Comparison of ENCODE assay signal across 8 mouse cellular contexts in genomic region chr11:119363534-119364145, GRCm38 (mm10). TPM values are rescaled to one million over a fixed set of nuclear protein-coding genes. Genes with fewer than 3 reads are reported as not detected.
DNase-seq lines count a peak whose midpoint lies in the region; ATAC-seq lines count a peak whose summit lies in the region.

No protein-coding gene starts in this region.

- H3K27me3 ChIP-seq in heart, embryonic 11.5 days (ENCODE audit: control insufficient read depth, insufficient read depth, low read length) = no peaks in the 10 kb centered on the region
- no peaks in the 10 kb centered on the region for H3K27me3 ChIP-seq in intestine, embryonic 15.5 days (replicated peaks)

- no peak overlapping the region for H3K4me3 ChIP-seq in heart, embryonic 11.5 days (ENCODE audit: low read depth, low read length)
- no peak overlapping the region for H3K4me3 ChIP-seq in intestine, embryonic 15.5 days (replicated peaks)

- WGBS in heart, embryonic 11.5 days (ENCODE audit: insufficient replicate concordance) = 32% methylated on average over 11 of the region's 11 CpGs
- 34% methylated on average over 11 of the region's 11 CpGs for WGBS in intestine, embryonic 15.5 days

- intact Hi-C loops in gastrocnemius, postnatal 14 days (cut with DNase I; ENCODE audit: low total_unique reads) = no loop called here
- intact Hi-C loops in left cerebral cortex, postnatal 25 days (cut with DNase I) = loop anchor here (1.0 to 5.0 kb wide), 2 partner anchors 24 to 56 kb away; partner anchors contain the start of gene Card14

- no peaks in the 10 kb centered on the region for H3K4me1 ChIP-seq in heart, embryonic 11.5 days (ENCODE audit: control insufficient read depth, insufficient read depth, low read length)
- peaks cover 5% of the 10 kb centered on the region; the same call in 1 of the 2 replicates for H3K4me1 ChIP-seq in intestine, embryonic 15.5 days (replicated peaks)

- no peak overlapping the region for H3K9ac ChIP-seq in heart, embryonic 11.5 days (ENCODE audit: low read depth, low read length)
- H3K9ac ChIP-seq in intestine, embryonic 15.5 days = no peak overlapping the region

- peak; percentile 94 for DNase-seq in heart, adult 11 months
- peak; percentile 64 for DNase-seq in gastrocnemius, postnatal 14 days
- peak; percentile 68 to 70 for DNase-seq in left cerebral cortex, postnatal 25 days (ENCODE audit: low spot score in 2 of 2)
- peak; percentile 78 for DNase-seq in mesoderm, embryonic 11.5 days (ENCODE audit: low read depth, low spot score)
- DNase-seq in spleen, adult 12 weeks (ENCODE audit: low spot score) = peak; percentile 57

- no peak overlapping the region for H3K27ac ChIP-seq in heart, embryonic 11.5 days (ENCODE audit: low read depth, low read length)
- no peak overlapping the region for H3K27ac ChIP-seq in intestine, embryonic 15.5 days

- peaks cover 3% of the 10 kb centered on the region for H3K9me3 ChIP-seq in heart, embryonic 11.5 days (replicated peaks; ENCODE audit: control insufficient read depth, low read length)
- H3K9me3 ChIP-seq in intestine, embryonic 15.5 days = no peaks in the 10 kb centered on the region

- no peak for ATAC-seq in heart, embryonic 11.5 days (replicated peaks; ENCODE audit: insufficient number of reproducible peaks, low FRiP score, low TSS enrichment)
- peak; percentile 97 for ATAC-seq in common myeloid progenitor, adult 5-6 weeks (replicated peaks; ENCODE audit: low read depth, poor library complexity, severe bottlenecking)
- ATAC-seq in intestine, embryonic 15.5 days = peak; percentile 94

- H3K36me3 ChIP-seq in heart, embryonic 11.5 days (ENCODE audit: control insufficient read depth, insufficient read depth, low read length) = no peaks in the 10 kb centered on the region
- H3K36me3 ChIP-seq in intestine, embryonic 15.5 days = peaks cover 3% of the 10 kb centered on the region; the same call in 1 of the 2 replicates

- no peak overlapping the region for H3K4me2 ChIP-seq in heart, embryonic 11.5 days
- peak overlapping the region; percentile 37 for H3K4me2 ChIP-seq in intestine, embryonic 15.5 days (replicated peaks)

RNA-seq across cellular contexts. Expression of gene Slc26a11, which starts 8.3 kb away (rescaled TPM):
- polyA plus RNA-seq in heart, embryonic 11.5 days (2014; fragmentation: Nextera tagmentation; extraction: Ambion mirVana) = 9.4 and 10.2 TPM in 2 replicates
- total RNA-seq in common myeloid progenitor, adult 5-6 weeks (2017) = 0.44 and 1.4 TPM in 2 replicates
- total RNA-seq in gastrocnemius, postnatal 14 days (2021) = 1 to 10 TPM; 2.7 to 2.9 TPM
- 7.2 and 9.9 TPM in 2 replicates for polyA plus RNA-seq in intestine, embryonic 15.5 days (2015; fragmentation: Nextera tagmentation; extraction: Ambion mirVana)
- 1 to 10 TPM; 4.5 TPM for total RNA-seq in left cerebral cortex, postnatal 25 days (2021)

RNA-seq across cellular contexts. Expression of gene Sgsh, which starts 8.3 kb away (rescaled TPM):
- 6.1 and 6.5 TPM in 2 replicates for polyA plus RNA-seq in heart, embryonic 11.5 days (2014; fragmentation: Nextera tagmentation; extraction: Ambion mirVana)
- 4.3 and 6.7 TPM in 2 replicates for total RNA-seq in common myeloid progenitor, adult 5-6 weeks (2017)
- total RNA-seq in gastrocnemius, postnatal 14 days (2021) = 1 to 10 TPM; 3.2 to 4.5 TPM
- polyA plus RNA-seq in intestine, embryonic 15.5 days (2015; fragmentation: Nextera tagmentation; extraction: Ambion mirVana) = 7.5 and 10.5 TPM in 2 replicates
- total RNA-seq in left cerebral cortex, postnatal 25 days (2021) = 1 to 10 TPM; 3.9 to 4.4 TPM

RNA-seq across cellular contexts. Expression of gene Rnf213, which starts 29.3 kb away (rescaled TPM):
- 10.4 and 11.0 TPM in 2 replicates for polyA plus RNA-seq in heart, embryonic 11.5 days (2014; fragmentation: Nextera tagmentation; extraction: Ambion mirVana)
- total RNA-seq in common myeloid progenitor, adult 5-6 weeks (2017) = 74.5 and 78.2 TPM in 2 replicates
- 1 to 10 TPM; 5.4 to 7.4 TPM for total RNA-seq in gastrocnemius, postnatal 14 days (2021)
- 8.3 and 9.2 TPM in 2 replicates for polyA plus RNA-seq in intestine, embryonic 15.5 days (2015; fragmentation: Nextera tagmentation; extraction: Ambion mirVana)
- total RNA-seq in left cerebral cortex, postnatal 25 days (2021) = 1 to 10 TPM; 2.2 to 2.6 TPM

RNA-seq across cellular contexts. Expression of gene Card14, which starts 56.1 kb away (rescaled TPM):
- 0.14 and 0.38 TPM in 2 replicates for polyA plus RNA-seq in heart, embryonic 11.5 days (2014; fragmentation: Nextera tagmentation; extraction: Ambion mirVana)
- not detected in 2 replicates for total RNA-seq in common myeloid progenitor, adult 5-6 weeks (2017)
- 1 to 10 TPM in 1 of 2 experiments, under 1 TPM in 1; 0.64 to 1.3 TPM for total RNA-seq in gastrocnemius, postnatal 14 days (2021)
- 5.1 and 5.6 TPM in 2 replicates for polyA plus RNA-seq in intestine, embryonic 15.5 days (2015; fragmentation: Nextera tagmentation; extraction: Ambion mirVana)
- total RNA-seq in left cerebral cortex, postnatal 25 days (2021) = under 1 TPM; 0.14 to 0.18 TPM
